Mouse (Mus musculus) midbrain, embryonic 10.5 days (tissue): ENCODE results near the gene Hdac9. TPM values are rescaled to one million over a fixed set of nuclear protein-coding genes. Genes with fewer than 3 reads are reported as not detected.
A peak's percentile ranks its signal among the peaks of the same experiment; 100 is the strongest.

Experiments used
- DNase-seq: peaks from one replicate; pipeline ENCODE4 v3.0.0-alpha.2; 2017; ENCODE audit warnings: low spot score
- H3K27ac ChIP-seq: fragments of 300-500 bp; sonication (generic); replicated peaks from 2 replicates; pipeline ENCODE4 v1.5.1; 2016; ENCODE audit warnings: mild to moderate bottlenecking
- H3K27me3 ChIP-seq: fragments of 300-500 bp; sonication (generic); 2 replicates; pipeline ENCODE4 v1.6.1; 2016; ENCODE audit warnings: low read depth, mild to moderate bottlenecking; ENCODE audit not compliant: poor library complexity, severe bottlenecking
- H3K36me3 ChIP-seq: fragments of 300-500 bp; sonication (generic); 2 replicates; pipeline ENCODE4 v1.6.1; 2016; ENCODE audit warnings: mild to moderate bottlenecking, moderate library complexity
- H3K4me1 ChIP-seq: fragments of 300-500 bp; sonication (generic); 2 replicates; pipeline ENCODE4 v1.6.1; 2016
- H3K4me3 ChIP-seq: fragments of 300-500 bp; sonication (generic); 2 replicates; pipeline ENCODE4 v1.5.1; 2016; ENCODE audit warnings: mild to moderate bottlenecking, moderate library complexity
- H3K9me3 ChIP-seq: fragments of 300-500 bp; sonication (generic); replicated peaks from 2 replicates; pipeline ENCODE4 v1.6.1; 2016; ENCODE audit warnings: mild to moderate bottlenecking
- WGBS: fragments of 180-500 bp; shearing (Covaris S2); methylation state at CpG from one replicate; pipeline ENCODE4 v1.1.7; 2016; 5-methylcytosine and 5-hydroxymethylcytosine counted together
- polyA plus RNA-seq: library from polyadenylated mRNA; unstranded; fragments of >200 nt; fragmentation: Nextera tagmentation; extraction: Ambion mirVana; gene quantifications from 2 replicates; pipeline ENCODE4 v1.2.1, GENCODE M21; 2016

Hdac9 gene
- polyA plus RNA-seq, 1 experiment from 2014 or later: 7.9 TPM

GRCm38 (mm10) chr12:34674235-34674634, 242.7 kb downstream of the Hdac9 start:
- WGBS: 66% methylated on average over 2 of the region's 2 CpGs
- Histone ChIP-seq H3K27ac (no peak overlapping the region), H3K4me1 (no peaks in the 10 kb centered on the region), H3K9me3 (no peaks in the 10 kb centered on the region), H3K27me3 (no peaks in the 10 kb centered on the region), H3K4me3 (no peak overlapping the region), H3K36me3 (no peaks in the 10 kb centered on the region)
- DNase-seq: no peak

- no peaks in the 10 kb centered on the region for H3K9me3 ChIP-seq
- DNase-seq: no peak
- H3K36me3 ChIP-seq: no peaks in the 10 kb centered on the region
- 92% methylated on average over 4 of the region's 4 CpGs for WGBS
- no peak overlapping the region for H3K4me3 ChIP-seq
- no peaks in the 10 kb centered on the region for H3K27me3 ChIP-seq
- no peaks in the 10 kb centered on the region for H3K4me1 ChIP-seq
- H3K27ac ChIP-seq: no peak overlapping the region
Observed at GRCm38 (mm10) chr12:34673539-34673938, 243.4 kb downstream of the Hdac9 start.

- H3K9me3 ChIP-seq: no peaks in the 10 kb centered on the region
- no peaks in the 10 kb centered on the region for H3K36me3 ChIP-seq
- WGBS: 11% methylated on average over 3 of the region's 3 CpGs
- H3K4me3 ChIP-seq: no peak overlapping the region
- H3K27ac ChIP-seq: no peak overlapping the region
- no peaks in the 10 kb centered on the region for H3K27me3 ChIP-seq
- peaks cover 5% of the 10 kb centered on the region; the same call in 1 of the 2 replicates for H3K4me1 ChIP-seq
- peak; percentile 62 for DNase-seq
Observed at GRCm38 (mm10) chr12:34664758-34665157, 252.1 kb downstream of the Hdac9 start.

- H3K4me1 ChIP-seq: peaks cover 9% of the 10 kb centered on the region; the same call in 1 of the 2 replicates
- H3K27ac ChIP-seq: no peak overlapping the region
- H3K4me3 ChIP-seq: no peak overlapping the region
- no peak for DNase-seq
- H3K27me3 ChIP-seq: no peaks in the 10 kb centered on the region
- no peaks in the 10 kb centered on the region for H3K36me3 ChIP-seq
- no peaks in the 10 kb centered on the region for H3K9me3 ChIP-seq
Observed at GRCm38 (mm10) chr12:34661378-34661777, 255.5 kb downstream of the Hdac9 start.

- H3K27ac ChIP-seq: no peak overlapping the region
- H3K9me3 ChIP-seq: no peaks in the 10 kb centered on the region
Observed at GRCm38 (mm10) chr12:34660027-34660426, 256.9 kb downstream of the Hdac9 start.

GRCm38 (mm10) chr12:34658568-34658967, 258.3 kb downstream of the Hdac9 start:
- WGBS: 73% methylated on average over 3 of the region's 3 CpGs
- Histone ChIP-seq H3K27me3 (no peaks in the 10 kb centered on the region), H3K9me3 (no peaks in the 10 kb centered on the region), H3K36me3 (no peaks in the 10 kb centered on the region), H3K4me3 (no peak overlapping the region), H3K27ac (no peak overlapping the region), H3K4me1 (peaks cover 9% of the 10 kb centered on the region; the same call in 1 of the 2 replicates)
- DNase-seq: no peak

More at GRCm38 (mm10) chr12:34660027-34660426, 256.9 kb downstream of the Hdac9 start:
- H3K36me3 ChIP-seq: no peaks in the 10 kb centered on the region
- no peaks in the 10 kb centered on the region for H3K27me3 ChIP-seq
- H3K4me3 ChIP-seq: no peak overlapping the region
- H3K4me1 ChIP-seq: peaks cover 9% of the 10 kb centered on the region; the same call in 1 of the 2 replicates
- DNase-seq: no peak
- WGBS: 67% methylated on average over 5 of the region's 5 CpGs

GRCm38 (mm10) chr12:34658119-34658518, 258.8 kb downstream of the Hdac9 start:
- 37% methylated on average over 6 of the region's 6 CpGs for WGBS
- H3K27me3 ChIP-seq: no peaks in the 10 kb centered on the region

GRCm38 (mm10) chr12:34653615-34654014, 263.3 kb downstream of the Hdac9 start:
- H3K4me1 ChIP-seq: 0 out of 2 replicates have a peak, but pooled peaks cover 3% of the 10 kb centered on the region
- no peak overlapping the region for H3K4me3 ChIP-seq
- 36% methylated on average over 3 of the region's 3 CpGs for WGBS
- no peak for DNase-seq
- no peak overlapping the region for H3K27ac ChIP-seq
- H3K27me3 ChIP-seq: no peaks in the 10 kb centered on the region
- H3K9me3 ChIP-seq: no peaks in the 10 kb centered on the region
- no peaks in the 10 kb centered on the region for H3K36me3 ChIP-seq

More at GRCm38 (mm10) chr12:34658119-34658518, 258.8 kb downstream of the Hdac9 start:
- Histone ChIP-seq H3K4me1 (peaks cover 9% of the 10 kb centered on the region; the same call in 1 of the 2 replicates), H3K36me3 (no peaks in the 10 kb centered on the region), H3K9me3 (no peaks in the 10 kb centered on the region), H3K4me3 (no peak overlapping the region), H3K27ac (peak overlapping the region; percentile 33; the same call in 1 of the 2 replicates)
- DNase-seq: peak; percentile 52

GRCm38 (mm10) chr12:34648753-34649152, 268.1 kb downstream of the Hdac9 start:
- Histone ChIP-seq H3K4me3 (no peak overlapping the region), H3K9me3 (no peaks in the 10 kb centered on the region), H3K4me1 (no peaks in the 10 kb centered on the region), H3K27ac (no peak overlapping the region), H3K36me3 (no peaks in the 10 kb centered on the region), H3K27me3 (no peaks in the 10 kb centered on the region)
- 94% methylated on average over 3 of the region's 3 CpGs for WGBS
- DNase-seq: no peak

GRCm38 (mm10) chr12:34641705-34642259, 275.1 kb downstream of the Hdac9 start:
- Histone ChIP-seq H3K27me3 (no peaks in the 10 kb centered on the region), H3K27ac (no peak overlapping the region), H3K4me1 (0 out of 2 replicates have a peak, but pooled peaks cover 5% of the 10 kb centered on the region), H3K9me3 (no peaks in the 10 kb centered on the region), H3K4me3 (no peak overlapping the region), H3K36me3 (no peaks in the 10 kb centered on the region)
- DNase-seq: no peak
- 73% methylated on average over 4 of the region's 4 CpGs for WGBS

- Histone ChIP-seq H3K4me3 (no peak overlapping the region), H3K9me3 (no peaks in the 10 kb centered on the region), H3K27ac (no peak overlapping the region), H3K27me3 (no peaks in the 10 kb centered on the region), H3K4me1 (0 out of 2 replicates have a peak, but pooled peaks cover 5% of the 10 kb centered on the region), H3K36me3 (no peaks in the 10 kb centered on the region)
- DNase-seq: no peak
- WGBS: 87% methylated on average over 16 of the region's 16 CpGs
Observed at GRCm38 (mm10) chr12:34637238-34638124, 279.4 kb downstream of the Hdac9 start.

GRCm38 (mm10) chr12:34619101-34619500, 297.8 kb downstream of the Hdac9 start:
- Histone ChIP-seq H3K36me3 (no peaks in the 10 kb centered on the region), H3K27ac (no peak overlapping the region), H3K4me3 (no peak overlapping the region), H3K4me1 (no peaks in the 10 kb centered on the region), H3K9me3 (no peaks in the 10 kb centered on the region), H3K27me3 (no peaks in the 10 kb centered on the region)
- no peak for DNase-seq
- WGBS: 91% methylated on average over 5 of the region's 5 CpGs

- Histone ChIP-seq H3K4me1 (no peaks in the 10 kb centered on the region), H3K27ac (no peak overlapping the region), H3K27me3 (no peaks in the 10 kb centered on the region), H3K36me3 (no peaks in the 10 kb centered on the region), H3K9me3 (no peaks in the 10 kb centered on the region), H3K4me3 (no peak overlapping the region)
- no peak for DNase-seq
- 83% methylated on average over 3 of the region's 3 CpGs for WGBS
Observed at GRCm38 (mm10) chr12:34618321-34618720, 298.6 kb downstream of the Hdac9 start.
